Mouse (Mus musculus): ENCODE results near the gene Vmn1r236.

Gene Vmn1r236

DNA sequence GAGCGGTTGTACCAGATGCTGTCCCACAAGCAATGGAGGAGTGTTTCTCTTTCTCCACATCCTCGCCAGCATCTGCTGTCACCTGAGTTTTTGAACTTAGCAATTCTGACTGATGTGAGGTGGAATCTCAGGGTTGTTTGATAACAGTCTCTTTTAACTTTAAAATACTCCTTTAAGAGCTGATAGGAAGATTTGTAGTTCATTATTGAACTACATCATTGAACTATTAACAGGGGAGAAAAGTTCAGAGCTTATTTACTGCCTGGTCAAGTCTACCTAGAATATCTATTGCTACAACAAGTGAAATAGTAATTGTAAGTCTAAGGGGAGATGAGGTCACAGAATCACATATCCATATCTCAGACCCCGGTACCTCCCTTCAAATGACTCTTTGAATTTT is at the start of gene Vmn1r236:
Gene Vmn1r236 (plus strand): TSS at position 301 of the 400 bp plus-strand sequence.
- no peak for DNase-seq (ENCODE audit: low spot score)

DNA sequence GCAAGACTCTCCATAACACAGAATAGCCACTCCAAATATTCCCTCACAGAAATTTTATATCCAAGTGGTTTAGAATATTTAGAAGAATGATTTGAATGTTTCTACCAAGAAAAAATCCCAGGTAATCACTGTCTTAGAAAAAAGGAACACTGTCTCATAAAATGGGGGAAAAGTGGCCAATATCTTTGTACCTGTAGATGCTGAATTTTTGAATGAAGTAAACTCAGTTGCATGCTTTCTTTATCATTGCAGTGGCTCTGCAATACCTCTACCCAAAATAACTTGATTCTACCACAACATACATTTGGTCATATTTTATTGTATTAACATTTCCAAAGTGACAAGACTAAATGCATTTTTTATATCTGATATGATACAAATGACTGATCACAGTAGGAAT is 26.6 kb upstream of the Vmn1r236 start, which contains the start of gene Vmn1r235:
Gene Vmn1r235 (plus strand): TSS at position 301 of the 400 bp plus-strand sequence.
- no peak for DNase-seq (ENCODE audit: low spot score)

DNA sequence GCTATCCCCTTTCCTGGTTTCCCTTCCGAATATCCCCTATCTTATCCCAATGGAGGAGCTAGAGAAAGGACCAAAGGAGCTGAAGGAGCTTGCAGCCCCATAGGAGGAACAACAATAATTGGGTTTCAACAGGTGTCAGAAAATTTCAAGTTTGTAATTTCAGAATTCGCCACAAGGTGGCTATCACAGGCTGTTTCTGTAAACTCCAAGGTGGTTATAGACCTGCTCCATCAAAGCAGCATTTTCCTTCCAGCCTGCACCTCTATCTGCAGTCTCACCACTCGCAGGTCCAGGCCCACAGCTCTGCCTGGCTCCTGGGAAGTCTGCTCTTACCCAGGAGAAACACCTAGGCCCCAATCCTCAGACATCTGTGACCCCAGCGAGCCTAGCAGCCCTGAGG is 10.6 kb upstream of the Vmn1r236 start:
- peak; percentile 48 for DNase-seq (ENCODE audit: low spot score)

DNA sequence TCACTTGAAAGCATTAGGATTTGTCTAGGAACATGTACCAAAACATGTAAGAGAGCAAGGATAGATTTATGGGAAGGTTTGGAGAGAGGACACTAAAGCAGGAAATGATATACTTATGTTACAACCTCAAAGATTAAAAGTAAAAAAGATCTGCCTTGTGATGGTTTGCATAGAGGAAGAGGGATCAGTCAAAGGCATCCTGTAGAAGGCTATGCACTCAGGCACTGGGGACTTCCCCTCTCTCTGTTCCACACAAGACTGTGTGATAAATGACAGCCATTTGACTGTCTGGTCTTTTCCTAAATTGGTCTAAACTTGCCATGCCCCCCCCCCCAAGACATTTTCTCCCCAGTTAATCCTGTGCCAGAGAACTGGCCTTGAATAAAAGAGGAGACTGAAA is 1.7 kb downstream of the Vmn1r236 start:
- no peak for DNase-seq (ENCODE audit: low spot score)

DNA sequence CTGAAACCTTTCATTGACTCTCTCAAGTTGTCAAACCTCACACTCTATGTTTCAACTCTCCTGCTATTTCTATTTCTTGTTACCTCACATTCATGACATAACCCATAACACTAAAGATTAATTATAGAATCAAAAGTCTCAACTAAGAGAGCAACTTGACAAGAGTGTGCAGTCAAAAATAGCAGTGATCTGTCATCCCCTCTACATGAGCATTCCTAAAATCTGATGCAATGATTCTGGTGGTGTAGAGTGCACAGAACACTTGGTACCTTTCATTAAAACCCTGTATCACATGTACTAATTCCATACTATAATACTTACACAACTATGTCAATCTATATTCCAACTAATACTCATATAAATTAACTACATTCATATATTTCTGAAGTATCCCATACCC is 7.0 kb downstream of the Vmn1r236 start:
- DNase-seq (ENCODE audit: low spot score): no peak

DNA sequence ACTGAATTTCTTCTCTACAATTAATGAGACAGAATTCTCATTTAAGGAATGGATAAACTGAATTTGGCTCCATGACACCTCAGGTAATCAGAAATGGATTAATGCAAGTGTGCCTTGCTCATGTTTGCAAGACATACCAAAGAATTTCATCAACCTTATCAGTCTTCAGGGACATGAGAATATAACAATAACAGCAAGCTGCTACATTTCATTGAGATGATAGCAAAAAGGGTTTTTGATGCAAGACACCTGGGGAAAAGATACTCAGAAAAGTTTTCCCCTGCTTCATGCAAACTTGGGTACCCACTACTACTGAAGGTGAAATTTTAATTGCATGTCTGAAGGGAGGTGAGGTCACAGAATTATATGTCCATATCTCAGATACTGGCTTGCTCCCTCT is 28.8 kb downstream of the Vmn1r236 start, which contains the start of gene Vmn1r237:
Gene Vmn1r237 (plus strand): TSS at position 301 of the 400 bp plus-strand sequence.
- no peak for DNase-seq (ENCODE audit: low spot score)

All from c-Kit-positive CD71-positive TER-119-positive erythroid progenitor cells, embryonic 14.5 days (primary cell).